Mouse (Mus musculus) ES-Bruce4 (cell line): ENCODE measurements around the gene Ints13.

ENCODE experiments used
- CTCF ChIP-seq: IDR thresholded peaks from one replicate; pipeline ENCODE4 v1.8.1; 2011; ENCODE audit warnings: low read depth, low read length
- EP300 ChIP-seq: IDR thresholded peaks from 2 replicates; pipeline ENCODE4 v1.6.1; 2011; ENCODE audit warnings: low read depth, low read length; ENCODE audit not compliant: insufficient read depth
- POLR2A ChIP-seq: IDR thresholded peaks from one replicate; pipeline ENCODE4 v1.8.1; 2011; ENCODE audit warnings: low read length; ENCODE audit not compliant: insufficient read depth

DNA sequence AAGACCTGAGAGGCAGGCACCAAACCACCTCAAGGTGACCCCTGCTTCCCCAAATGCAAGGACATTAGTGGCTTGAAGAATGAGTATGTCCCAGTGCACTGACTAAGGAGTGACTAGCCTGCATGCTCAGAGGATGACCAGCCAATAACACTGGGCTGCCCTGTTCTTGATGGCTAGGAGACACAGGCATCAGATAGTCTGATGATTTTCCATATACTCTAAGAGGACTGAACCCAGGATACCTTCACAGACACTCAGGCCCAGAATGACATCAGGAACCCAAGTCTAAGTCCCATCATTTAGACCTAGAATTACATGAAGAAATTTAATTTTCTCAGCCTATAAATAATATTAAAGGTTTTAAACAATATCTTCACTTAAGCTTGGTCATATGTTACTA lies 26.3 kb downstream of the Ints13 start:
- TF ChIP-seq POLR2A (no peak), EP300 (no peak), CTCF (no peak)
